24 mouse cellular contexts compared by ENCODE assay signal in the genomic region with DNA sequence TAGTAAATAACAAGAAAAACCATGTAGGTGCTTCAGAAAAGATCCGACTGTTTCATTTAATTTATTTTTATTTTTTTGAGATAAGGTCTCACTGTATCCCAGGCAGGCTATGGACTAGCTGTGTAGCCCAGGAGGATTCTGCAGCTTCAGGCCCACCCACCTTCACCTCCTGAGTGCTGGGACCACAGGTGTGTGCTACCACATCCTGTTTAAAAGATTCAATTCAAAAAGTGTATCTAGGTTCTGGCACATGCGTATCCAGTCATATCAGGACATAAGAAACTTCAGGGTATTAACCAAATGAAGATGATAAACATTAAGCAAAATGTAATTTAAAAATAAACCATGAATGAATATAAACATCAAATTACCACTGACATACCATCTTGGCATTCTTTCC.
"Had no signal": no experiment of that assay in that cellular context is flagged by ENCODE, and none has a peak within 500 bp of the region (broad histone marks: within the 10 kb centered on the region; RNA-seq: fewer than 3 reads in every experiment).

No protein-coding gene starts in this region.

- H3K4me3 ChIP-seq: gastrocnemius, adult 2 months; heart, adult 2 months; heart, embryonic 10.5 days; heart, embryonic 12.5 days; hindbrain, embryonic 10.5 days; hindbrain, embryonic 12.5 days; intestine, embryonic 15.5 days; layer of hippocampus, adult 2 months; left cerebral cortex, adult 2 months; limb, embryonic 10.5 days; limb, embryonic 12.5 days had no signal

- H3K27ac ChIP-seq: gastrocnemius, adult 2 months; heart, adult 2 months; heart, embryonic 10.5 days; hindbrain, embryonic 10.5 days; hindbrain, embryonic 12.5 days; hindbrain, embryonic 14.5 days; intestine, embryonic 15.5 days; layer of hippocampus, adult 2 months; left cerebral cortex, adult 2 months; limb, embryonic 10.5 days; limb, embryonic 12.5 days had no signal

- DNase-seq: gastrocnemius, adult 2 months; gastrocnemius, postnatal 10 days; gastrocnemius, postnatal 25 days; heart, adult 2 months; heart, postnatal 10 days; heart, postnatal 4 days; kidney, adult 18-20 months; kidney, adult 8-10 months; kidney, postnatal 10 days; kidney, postnatal 25 days; kidney, postnatal 4 days; liver had no signal

- H3K4me1 ChIP-seq: heart, embryonic 10.5 days; heart, embryonic 12.5 days; hindbrain, embryonic 10.5 days; intestine, embryonic 15.5 days; limb, embryonic 10.5 days; limb, embryonic 12.5 days had no signal

- H3K27me3 ChIP-seq: heart, embryonic 12.5 days; hindbrain, embryonic 12.5 days; intestine, embryonic 15.5 days; limb, embryonic 12.5 days had no signal

- ATAC-seq: hindbrain, embryonic 16.5 days; intestine, embryonic 15.5 days; intestine, postnatal 0 days had no signal
